Mouse (Mus musculus): Measurements from ENCODE around the gene Anapc1.
A peak's percentile ranks its signal among the peaks of the same experiment; 100 is the strongest.

Anapc1 gene

GRCm38 (mm10) chr2:128686921-128687557 lies at the start of gene Anapc1:
Anapc1 (minus strand) TSS chr2:128687391.
- peak; percentile 89 for DNase-seq

DNA sequence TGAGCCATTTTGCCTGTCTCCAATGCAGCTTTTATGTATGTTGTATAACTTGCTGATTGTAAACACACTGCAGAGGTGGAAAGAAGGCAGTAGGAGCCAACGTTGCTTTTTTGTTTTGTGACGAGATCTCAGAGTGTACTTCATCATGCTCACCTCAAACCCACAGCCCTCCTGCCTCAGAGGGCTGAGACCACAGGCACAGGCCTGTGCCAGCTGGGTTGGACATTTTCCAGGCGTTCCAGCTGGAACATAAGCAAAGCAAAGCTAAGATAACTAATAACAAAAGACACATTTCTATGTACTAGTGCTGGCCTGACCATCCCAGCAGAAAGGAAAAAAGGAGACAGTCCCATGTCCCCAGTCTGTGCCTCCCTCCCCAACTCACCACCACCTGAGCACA lies 47.9 kb upstream of the Anapc1 start:
- no peak for DNase-seq

GRCm38 (mm10) chr2:128731951-128732350 lies 44.8 kb upstream of the Anapc1 start:
- no peak for DNase-seq

DNA sequence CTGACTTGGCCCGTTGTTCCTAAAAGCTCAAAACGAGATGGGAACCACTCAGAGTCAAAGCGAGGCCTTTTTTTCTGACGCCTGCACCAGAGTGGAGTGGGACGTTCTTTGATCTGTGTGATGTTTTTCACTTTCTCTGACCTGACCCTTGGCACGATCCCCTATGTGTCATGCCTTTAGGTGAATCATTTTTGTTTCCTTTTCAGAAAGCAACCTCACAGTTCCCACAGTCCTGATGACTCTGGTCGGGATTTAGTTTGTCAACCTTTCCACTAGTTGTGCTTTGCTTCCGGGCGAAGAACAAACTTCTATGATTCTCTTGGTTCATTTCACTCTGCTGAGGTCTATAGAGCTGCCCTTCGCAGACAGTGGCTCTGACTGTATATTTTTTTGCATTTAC lies 44.3 kb upstream of the Anapc1 start:
- DNase-seq, result no peak

GRCm38 (mm10) chr2:128729141-128729540 lies 42.0 kb upstream of the Anapc1 start:
- DNase-seq, result no peak

- DNase-seq, result peak; percentile 53
Measured at GRCm38 (mm10) chr2:128728066-128728465, 40.9 kb upstream of the Anapc1 start.

DNA sequence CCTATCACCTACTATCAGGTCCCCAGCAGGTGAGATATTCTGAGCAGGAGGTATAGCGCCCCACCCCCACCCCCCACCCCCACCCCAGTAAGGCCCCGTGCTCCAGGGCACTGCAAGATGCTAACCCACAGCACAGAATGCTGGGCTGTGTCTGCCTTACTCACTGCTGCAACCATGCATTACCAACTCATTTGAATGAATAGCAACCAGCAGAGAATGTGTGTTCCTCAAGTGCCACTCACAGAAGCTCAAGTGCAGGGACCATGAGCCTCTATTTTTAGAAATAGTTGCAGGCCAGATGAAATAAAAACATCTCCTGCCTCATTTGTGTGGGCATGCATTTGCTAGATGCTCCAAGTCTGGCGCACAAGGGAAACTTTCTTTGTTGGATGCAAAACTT lies 40.4 kb upstream of the Anapc1 start:
- DNase-seq, result no peak

- no peak for DNase-seq
Measured at GRCm38 (mm10) chr2:128726626-128727025, 39.4 kb upstream of the Anapc1 start.

DNA sequence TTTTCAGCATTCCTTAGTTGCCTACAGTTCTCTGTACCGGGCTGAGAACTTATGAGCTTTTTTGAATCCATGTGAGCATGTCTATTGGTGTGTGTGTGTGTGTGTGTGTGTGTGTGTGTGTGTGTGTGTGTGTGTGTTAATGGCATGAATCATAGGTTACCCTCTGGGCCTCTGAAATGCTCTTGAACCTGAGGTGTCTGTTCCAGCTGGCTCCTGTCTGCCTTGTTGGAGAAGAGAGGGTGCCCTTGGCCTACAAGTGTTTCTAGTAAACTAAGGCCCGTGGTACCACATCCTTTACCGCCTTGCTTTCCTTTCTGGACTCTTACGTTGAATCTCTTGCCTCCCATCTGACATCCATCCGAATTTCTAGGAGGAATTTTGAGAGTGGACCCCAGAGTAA lies 38.9 kb upstream of the Anapc1 start:
- no peak for DNase-seq

- DNase-seq, result no peak
Measured at GRCm38 (mm10) chr2:128722106-128722710, 35.0 kb upstream of the Anapc1 start.

GRCm38 (mm10) chr2:128719380-128719779 lies 32.2 kb upstream of the Anapc1 start:
- no peak for DNase-seq

DNA sequence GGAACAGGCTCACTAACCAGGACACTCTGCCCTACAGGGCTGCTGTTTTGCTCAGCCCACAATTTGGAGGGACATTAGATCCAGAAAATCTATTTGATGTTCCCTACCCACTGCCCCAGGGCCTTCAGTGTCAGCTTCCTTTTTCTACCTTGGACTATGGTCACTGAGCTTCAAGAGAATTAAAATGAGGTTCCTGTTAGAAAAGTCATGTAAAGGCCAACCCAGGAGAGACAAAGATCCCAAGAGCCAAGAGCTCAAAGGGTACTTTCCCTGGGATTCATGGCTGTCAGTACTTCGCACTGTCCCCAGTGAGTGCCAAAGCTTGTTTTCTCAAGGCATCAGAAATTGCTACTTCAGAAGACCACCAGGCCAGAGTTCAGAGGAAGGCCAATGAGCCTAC lies 28.8 kb upstream of the Anapc1 start:
- DNase-seq, result peak; percentile 82

DNA sequence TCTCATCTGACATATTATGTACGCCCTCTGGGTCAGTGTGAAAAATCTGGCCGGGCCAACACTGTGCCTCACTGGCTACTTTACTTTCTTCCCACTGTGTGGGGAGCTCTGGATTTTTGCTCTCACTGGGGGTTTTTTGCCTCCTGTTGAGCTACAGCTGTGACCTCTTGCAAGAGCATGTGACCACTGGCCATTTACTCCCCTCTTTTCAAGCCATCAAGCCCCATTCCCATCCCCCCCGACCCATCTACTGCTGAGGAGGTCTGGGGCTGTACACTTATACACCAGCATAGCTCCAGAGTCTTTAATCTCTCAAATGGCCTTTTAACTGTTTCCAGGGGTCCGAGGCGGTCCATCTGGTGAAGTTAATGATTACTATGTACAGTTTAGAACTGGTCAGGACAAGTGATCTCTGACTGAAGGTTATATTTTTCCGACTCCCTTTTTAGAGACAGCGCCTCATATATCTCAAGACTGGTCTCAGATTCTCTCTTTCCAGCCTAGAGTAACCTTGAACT lies 27.6 kb upstream of the Anapc1 start:
- DNase-seq, result peak; percentile 85

DNA sequence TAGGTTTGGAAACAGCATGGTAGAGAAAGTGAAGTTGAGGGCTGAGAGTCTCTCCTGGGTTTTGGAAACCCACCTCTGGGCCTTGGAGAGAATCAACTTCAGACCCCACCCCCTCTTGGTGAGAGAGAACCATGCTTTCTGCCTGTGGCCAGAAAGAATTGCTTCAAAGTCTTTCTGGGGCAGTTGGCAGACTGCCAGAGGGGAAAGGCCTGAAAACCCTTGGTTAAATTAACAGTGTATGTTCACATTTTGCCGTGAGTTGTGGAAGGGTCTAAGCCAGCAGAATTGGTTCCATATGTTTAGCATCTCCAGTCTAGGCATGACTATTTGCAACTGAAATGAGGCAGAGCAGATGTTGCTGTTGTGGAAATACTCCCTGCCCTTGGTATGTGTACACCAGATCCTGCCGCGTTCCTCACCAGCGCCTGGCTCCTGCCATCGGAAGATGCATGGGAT lies 26.4 kb upstream of the Anapc1 start:
- DNase-seq, result peak; percentile 82

- DNase-seq, result no peak
Measured at GRCm38 (mm10) chr2:128712940-128713339, 25.7 kb upstream of the Anapc1 start.

DNA sequence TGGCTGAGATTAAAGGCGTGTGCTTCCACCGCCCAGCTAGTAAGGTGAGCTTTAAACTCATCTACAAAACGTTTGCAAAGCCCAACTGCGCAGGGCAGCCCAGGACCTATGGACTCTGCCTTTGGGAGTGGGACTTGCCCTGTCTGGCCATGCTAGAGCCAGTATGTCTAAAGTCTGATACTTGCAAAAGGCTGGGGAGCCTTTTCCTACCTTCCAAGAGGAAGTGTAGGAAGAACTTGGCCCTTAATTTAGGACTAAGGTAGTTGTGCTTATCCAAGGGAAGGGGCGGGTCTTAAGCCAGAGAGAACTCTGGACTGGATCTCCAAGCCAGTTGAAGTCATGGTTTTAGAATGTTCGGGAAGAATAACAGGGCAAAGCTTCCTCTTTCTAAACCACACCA lies 23.4 kb upstream of the Anapc1 start:
- peak; percentile 73 for DNase-seq

- no peak for DNase-seq
Measured at GRCm38 (mm10) chr2:128709264-128709663, 22.1 kb upstream of the Anapc1 start.

- DNase-seq, result peak; percentile 72
Measured at GRCm38 (mm10) chr2:128704474-128704873, 17.3 kb upstream of the Anapc1 start.

DNA sequence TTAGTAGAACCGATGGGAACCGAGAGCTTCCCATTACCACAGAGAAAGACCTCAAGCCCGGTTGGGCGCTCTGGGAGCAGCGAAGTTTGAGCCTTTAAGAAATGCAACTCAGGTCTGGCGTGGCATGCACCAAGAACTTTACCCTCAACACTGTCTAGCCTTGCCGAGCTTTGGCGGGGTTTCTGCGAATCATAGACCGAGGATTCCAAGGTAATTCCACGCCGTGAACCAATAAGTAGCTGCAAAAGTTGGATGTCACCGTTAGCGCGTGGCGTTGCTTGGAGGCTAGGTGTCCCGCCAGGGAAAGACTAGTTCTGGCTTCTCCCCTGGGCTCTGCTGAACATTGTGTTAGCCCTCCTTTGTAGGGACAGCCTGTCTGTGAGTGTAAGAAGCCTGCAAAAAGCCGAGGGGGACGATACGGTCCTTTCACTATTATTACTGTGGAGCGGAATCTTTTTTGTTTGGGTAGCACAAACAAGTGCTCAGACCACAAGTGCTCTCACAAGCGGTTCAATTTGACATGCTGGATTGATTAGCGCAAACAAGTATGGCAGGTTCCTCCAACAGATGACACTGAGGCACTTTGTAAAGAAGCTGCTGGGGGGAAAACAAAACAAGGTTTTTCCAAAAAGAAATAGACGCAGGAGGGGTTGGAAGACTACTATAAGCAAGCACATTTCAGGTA lies 12.2 kb upstream of the Anapc1 start:
- peak; percentile 87 for DNase-seq

- DNase-seq, result peak; percentile 98
Measured at GRCm38 (mm10) chr2:128698693-128699181, 11.5 kb upstream of the Anapc1 start, which contains the start of gene Mertk. Mertk (plus strand) TSS chr2:128698956.

GRCm38 (mm10) chr2:128698140-128698692 lies 11.0 kb upstream of the Anapc1 start:
- peak; percentile 93 for DNase-seq

DNA sequence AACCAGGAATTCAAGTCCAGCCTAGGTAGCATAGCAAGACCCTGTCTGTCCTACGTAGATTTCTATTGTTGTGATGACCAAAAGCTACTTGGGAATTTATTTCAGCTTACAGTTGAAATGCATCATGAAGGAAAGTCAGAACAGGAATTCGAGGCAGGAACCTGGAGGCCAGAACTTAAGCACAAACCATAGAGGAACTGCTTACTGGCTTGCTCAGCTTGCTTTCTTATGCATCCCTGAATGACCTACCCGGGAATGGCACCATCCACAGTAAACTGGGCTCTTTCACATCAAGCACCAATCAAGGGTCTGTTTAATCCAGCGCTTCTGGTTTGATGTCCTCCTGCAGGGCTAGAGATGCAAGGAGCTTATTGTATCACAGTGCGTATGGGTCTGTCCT lies 10.4 kb upstream of the Anapc1 start:
- DNase-seq, result no peak

GRCm38 (mm10) chr2:128697047-128697446 lies 9.9 kb upstream of the Anapc1 start:
- no peak for DNase-seq
